Mouse (Mus musculus) neural tube, embryonic 13.5 days (tissue): Measurements from ENCODE around the gene Farp1. TPM values are rescaled to one million over a fixed set of nuclear protein-coding genes. Genes with fewer than 3 reads are reported as not detected.
"Not testable (repeated sequence)": the region's sequence is repeated elsewhere in the genome, so short reads cannot be mapped to it uniquely, and the experiment has no call there.

Source experiments
- ATAC-seq: fragments of 200-750 bp; cut with Nextera tagmentation; 2 replicates; pipeline ENCODE4 v1.8.0; 2017; ENCODE audit warnings: low read depth, mild to moderate bottlenecking, moderate TSS enrichment, moderate library complexity
- H3K27ac ChIP-seq: fragments of 300-500 bp; sonication (generic); replicated peaks from 2 replicates; pipeline ENCODE4 v1.5.1; 2015; ENCODE audit warnings: moderate library complexity, mild to moderate bottlenecking, inconsistent platforms
- H3K27me3 ChIP-seq: fragments of 300-500 bp; sonication (generic); 2 replicates; pipeline ENCODE4 v1.6.1; 2015; ENCODE audit warnings: mild to moderate bottlenecking, inconsistent platforms
- H3K36me3 ChIP-seq: fragments of 300-500 bp; sonication (generic); 2 replicates; pipeline ENCODE4 v1.6.1; 2015; ENCODE audit warnings: mild to moderate bottlenecking, inconsistent platforms
- H3K4me1 ChIP-seq: fragments of 300-500 bp; sonication (generic); replicated peaks from 2 replicates; pipeline ENCODE4 v1.6.1; 2015; ENCODE audit warnings: inconsistent platforms
- H3K4me2 ChIP-seq: fragments of 300-500 bp; sonication (generic); 2 replicates; pipeline ENCODE4 v1.6.1; 2015; ENCODE audit warnings: inconsistent platforms, mild to moderate bottlenecking, moderate library complexity
- H3K4me3 ChIP-seq: fragments of 300-500 bp; sonication (generic); 2 replicates; pipeline ENCODE4 v1.5.1; 2015; ENCODE audit warnings: mild to moderate bottlenecking, inconsistent platforms
- H3K9ac ChIP-seq: fragments of 300-500 bp; sonication (generic); 2 replicates; pipeline ENCODE4 v1.6.1; 2015; ENCODE audit warnings: moderate library complexity, mild to moderate bottlenecking, inconsistent platforms
- H3K9me3 ChIP-seq: fragments of 300-500 bp; sonication (generic); 2 replicates; pipeline ENCODE4 v1.6.1; 2016; ENCODE audit warnings: inconsistent platforms
- WGBS: fragments of 180-500 bp; shearing (Covaris S2); methylation state at CpG from one replicate; pipeline ENCODE4 v1.1.7; 2015; 5-methylcytosine and 5-hydroxymethylcytosine counted together
- polyA plus RNA-seq: library from polyadenylated mRNA; unstranded; fragments of >200 nt; fragmentation: Nextera tagmentation; extraction: Ambion mirVana; gene quantifications from 2 replicates; pipeline ENCODE4 v1.2.1, GENCODE M21; 2015

Farp1 gene
- polyA plus RNA-seq, 1 experiment from 2014 or later: 21.0 TPM

GRCm38 (mm10) chr14:121128858-121129800, 94.1 kb downstream of the Farp1 start:
- Histone ChIP-seq H3K9ac (peak overlapping the region; percentile 43; the same call in 1 of the 2 replicates), H3K27me3 (no peaks in the 10 kb centered on the region), H3K36me3 (no peaks in the 10 kb centered on the region), H3K27ac (peak overlapping the region; percentile 75), H3K4me3 (no peak overlapping the region), H3K4me1 (peaks cover 26% of the 10 kb centered on the region), H3K4me2 (0 out of 2 replicates have a peak overlapping the region, but pooled peaks have one; percentile 16), H3K9me3 (no peaks in the 10 kb centered on the region)
- peak; percentile 72 for ATAC-seq
- 23% methylated on average over 20 of the region's 20 CpGs for WGBS

- H3K27me3 ChIP-seq, H3K4me3 ChIP-seq, H3K9ac ChIP-seq, H3K4me2 ChIP-seq, ATAC-seq, H3K36me3 ChIP-seq, H3K27ac ChIP-seq, H3K9me3 ChIP-seq: not testable (repeated sequence)
- WGBS: no CpG with 5 or more reads among the region's 1 CpGs
- peaks cover 26% of the 10 kb centered on the region for H3K4me1 ChIP-seq
Observed at GRCm38 (mm10) chr14:121130351-121130750, 95.4 kb downstream of the Farp1 start.

- no peak for ATAC-seq
- no peaks in the 10 kb centered on the region for H3K27me3 ChIP-seq
- H3K4me1 ChIP-seq: peaks cover 24% of the 10 kb centered on the region
- 0 out of 2 replicates have a peak, but pooled peaks cover 3% of the 10 kb centered on the region for H3K36me3 ChIP-seq
- H3K4me3 ChIP-seq: no peak overlapping the region
- H3K4me2 ChIP-seq: no peak overlapping the region
- no peaks in the 10 kb centered on the region for H3K9me3 ChIP-seq
- no peak overlapping the region for H3K9ac ChIP-seq
- H3K27ac ChIP-seq: no peak overlapping the region
- WGBS: 46% methylated on average over 3 of the region's 3 CpGs
Observed at GRCm38 (mm10) chr14:121134414-121134813, 99.4 kb downstream of the Farp1 start.

- no peak for ATAC-seq
- H3K9me3 ChIP-seq: no peaks in the 10 kb centered on the region
- 85% methylated on average over 7 of the region's 7 CpGs for WGBS
- no peaks in the 10 kb centered on the region for H3K36me3 ChIP-seq
- H3K9ac ChIP-seq: no peak overlapping the region
- no peak overlapping the region for H3K27ac ChIP-seq
- no peaks in the 10 kb centered on the region for H3K27me3 ChIP-seq
- peaks cover 21% of the 10 kb centered on the region for H3K4me1 ChIP-seq
- H3K4me2 ChIP-seq: no peak overlapping the region
- H3K4me3 ChIP-seq: no peak overlapping the region
Observed at GRCm38 (mm10) chr14:121143831-121144455, 108.9 kb downstream of the Farp1 start.

- H3K4me3 ChIP-seq: no peak overlapping the region
- peaks cover 21% of the 10 kb centered on the region for H3K4me1 ChIP-seq
- no peaks in the 10 kb centered on the region for H3K9me3 ChIP-seq
- H3K36me3 ChIP-seq: no peaks in the 10 kb centered on the region
- H3K27me3 ChIP-seq: no peaks in the 10 kb centered on the region
- H3K9ac ChIP-seq: no peak overlapping the region
- no peak overlapping the region for H3K4me2 ChIP-seq
- no peak for ATAC-seq
- no peak overlapping the region for H3K27ac ChIP-seq
- 61% methylated on average over 2 of the region's 2 CpGs for WGBS
Observed at GRCm38 (mm10) chr14:121144496-121144895, 109.5 kb downstream of the Farp1 start.

- WGBS: 65% methylated on average over 3 of the region's 3 CpGs
- H3K27ac ChIP-seq: no peak overlapping the region
- no peaks in the 10 kb centered on the region for H3K27me3 ChIP-seq
- H3K9ac ChIP-seq: no peak overlapping the region
- no peaks in the 10 kb centered on the region for H3K9me3 ChIP-seq
- H3K4me1 ChIP-seq: peaks cover 22% of the 10 kb centered on the region
- no peaks in the 10 kb centered on the region for H3K36me3 ChIP-seq
- no peak for ATAC-seq
- no peak overlapping the region for H3K4me2 ChIP-seq
- no peak overlapping the region for H3K4me3 ChIP-seq
Observed at GRCm38 (mm10) chr14:121145291-121145690, 110.3 kb downstream of the Farp1 start.

GRCm38 (mm10) chr14:121145698-121146097, 110.7 kb downstream of the Farp1 start:
- no peaks in the 10 kb centered on the region for H3K27me3 ChIP-seq
- H3K27ac ChIP-seq: no peak overlapping the region
- no peak overlapping the region for H3K9ac ChIP-seq
- peaks cover 23% of the 10 kb centered on the region for H3K4me1 ChIP-seq
- no peak overlapping the region for H3K4me2 ChIP-seq
- H3K4me3 ChIP-seq: no peak overlapping the region
- no peak for ATAC-seq
- H3K9me3 ChIP-seq: no peaks in the 10 kb centered on the region
- WGBS: 28% methylated on average over 10 of the region's 10 CpGs
- no peaks in the 10 kb centered on the region for H3K36me3 ChIP-seq

- H3K36me3 ChIP-seq: no peaks in the 10 kb centered on the region
- no peak overlapping the region for H3K27ac ChIP-seq
- H3K4me2 ChIP-seq: no peak overlapping the region
- H3K27me3 ChIP-seq: no peaks in the 10 kb centered on the region
- H3K9ac ChIP-seq: no peak overlapping the region
- peaks cover 27% of the 10 kb centered on the region for H3K4me1 ChIP-seq
- H3K4me3 ChIP-seq: no peak overlapping the region
- WGBS: 64% methylated on average over 7 of the region's 7 CpGs
- H3K9me3 ChIP-seq: no peaks in the 10 kb centered on the region
- ATAC-seq: no peak
Observed at GRCm38 (mm10) chr14:121146213-121146612, 111.2 kb downstream of the Farp1 start.

GRCm38 (mm10) chr14:121147026-121147425, 112.0 kb downstream of the Farp1 start:
- Histone ChIP-seq H3K36me3 (no peaks in the 10 kb centered on the region), H3K9ac (no peak overlapping the region), H3K9me3 (no peaks in the 10 kb centered on the region), H3K4me1 (peaks cover 35% of the 10 kb centered on the region), H3K4me3 (no peak overlapping the region), H3K4me2 (no peak overlapping the region), H3K27me3 (no peaks in the 10 kb centered on the region), H3K27ac (no peak overlapping the region)
- ATAC-seq: no peak
- 78% methylated on average over 3 of the region's 3 CpGs for WGBS

- Histone ChIP-seq H3K27me3 (no peaks in the 10 kb centered on the region), H3K9ac (no peak overlapping the region), H3K36me3 (no peaks in the 10 kb centered on the region), H3K9me3 (no peaks in the 10 kb centered on the region), H3K4me3 (no peak overlapping the region), H3K4me2 (no peak overlapping the region), H3K27ac (no peak overlapping the region), H3K4me1 (peaks cover 46% of the 10 kb centered on the region)
- no peak for ATAC-seq
- WGBS: 84% methylated on average over 11 of the region's 11 CpGs
Observed at GRCm38 (mm10) chr14:121148088-121148785, 113.2 kb downstream of the Farp1 start.

- H3K9ac ChIP-seq: no peak overlapping the region
- ATAC-seq: no peak
- H3K4me3 ChIP-seq: no peak overlapping the region
- peaks cover 60% of the 10 kb centered on the region for H3K4me1 ChIP-seq
- no peak overlapping the region for H3K4me2 ChIP-seq
- no peak overlapping the region for H3K27ac ChIP-seq
- no peaks in the 10 kb centered on the region for H3K36me3 ChIP-seq
- no peaks in the 10 kb centered on the region for H3K9me3 ChIP-seq
- 57% methylated on average over 5 of the region's 5 CpGs for WGBS
- no peaks in the 10 kb centered on the region for H3K27me3 ChIP-seq
Observed at GRCm38 (mm10) chr14:121149984-121150383, 115.0 kb downstream of the Farp1 start.

- Histone ChIP-seq H3K4me1 (peaks cover 60% of the 10 kb centered on the region), H3K27ac (no peak overlapping the region), H3K9me3 (no peaks in the 10 kb centered on the region), H3K9ac (no peak overlapping the region), H3K27me3 (no peaks in the 10 kb centered on the region), H3K4me3 (no peak overlapping the region), H3K36me3 (no peaks in the 10 kb centered on the region), H3K4me2 (no peak overlapping the region)
- 87% methylated on average over 10 of the region's 10 CpGs for WGBS
- no peak for ATAC-seq
Observed at GRCm38 (mm10) chr14:121151837-121152236, 116.8 kb downstream of the Farp1 start.
